Mouse (Mus musculus): ENCODE results near the gene Utp11. TPM values are rescaled to one million over a fixed set of nuclear protein-coding genes. Genes with fewer than 3 reads are reported as not detected.

Gene Utp11
- polyA plus RNA-seq (2016; fragmentation: Nextera tagmentation; extraction: Ambion mirVana), result 81.1 and 86.4 TPM in 2 replicates

GRCm38 (mm10) chr4:124693135-124693894 lies at the start of gene Utp11:
Gene Utp11 (minus strand): TSS chr4:124693600.
- Histone ChIP-seq H3K9me3 (no peaks in the 10 kb centered on the region), H3K4me2 (replicated peaks) (peak within 1 kb of the TSS; percentile 68), H3K4me1 (peaks cover 16% of the 10 kb centered on the region; the same call in 1 of the 2 replicates), H3K36me3 (peaks cover 7% of the 10 kb centered on the region; the same call in 1 of the 2 replicates), H3K27ac (peak within 1 kb of the TSS; percentile 55; the same call in 1 of the 2 replicates), H3K9ac (peak within 1 kb of the TSS; percentile 81), H3K27me3 (0 out of 2 replicates have a peak, but pooled peaks cover 4% of the 10 kb centered on the region), H3K4me3 (peak within 1 kb of the TSS; percentile 87)
- ATAC-seq (ENCODE audit: insufficient number of reproducible peaks, insufficient read depth, low FRiP score, low TSS enrichment), result peak; percentile 92
- WGBS, result under 1% methylated on average over 43 of the region's 43 CpGs

DNA sequence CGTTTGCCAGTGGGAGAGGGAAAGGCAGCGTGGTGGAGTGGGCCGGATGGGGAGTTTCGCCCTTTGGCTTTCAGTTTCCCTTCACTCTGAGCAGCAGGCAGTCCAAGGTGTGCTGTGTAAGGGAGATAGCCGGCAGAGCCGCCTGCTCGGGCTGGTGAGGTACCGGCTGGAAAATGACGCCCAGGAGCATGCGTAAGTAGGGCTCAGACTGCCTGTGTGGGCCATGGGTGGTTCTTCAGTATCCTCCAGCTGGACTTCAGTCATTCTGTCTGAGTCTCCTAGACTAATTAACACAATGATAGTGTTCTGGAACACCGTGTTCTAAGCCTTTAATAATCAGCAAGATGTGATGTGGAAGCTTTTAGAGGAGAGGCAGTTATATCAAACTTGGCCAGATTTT lies 49.4 kb upstream of the Utp11 start:
- Histone ChIP-seq H3K4me2 (replicated peaks) (no peak overlapping the region), H3K27ac (no peak overlapping the region), H3K4me3 (no peak overlapping the region), H3K9ac (no peak overlapping the region), H3K36me3 (no peaks in the 10 kb centered on the region), H3K9me3 (no peaks in the 10 kb centered on the region), H3K4me1 (0 out of 2 replicates have a peak, but pooled peaks cover 3% of the 10 kb centered on the region), H3K27me3 (no peaks in the 10 kb centered on the region)
- no peak for ATAC-seq (ENCODE audit: insufficient number of reproducible peaks, insufficient read depth, low FRiP score, low TSS enrichment)
- 86% methylated on average over 11 of the region's 11 CpGs for WGBS

- 0 out of 2 replicates have a peak within 1 kb of the TSS, but pooled peaks have one; percentile 12 for H3K27ac ChIP-seq
- ATAC-seq (ENCODE audit: insufficient number of reproducible peaks, insufficient read depth, low FRiP score, low TSS enrichment), result peak; percentile 85
- no peaks in the 10 kb centered on the region for H3K27me3 ChIP-seq
- 0 out of 2 replicates have a peak, but pooled peaks cover 3% of the 10 kb centered on the region for H3K4me1 ChIP-seq
- WGBS, result 17% methylated on average over 25 of the region's 25 CpGs
- no peaks in the 10 kb centered on the region for H3K36me3 ChIP-seq
- H3K4me2 ChIP-seq (replicated peaks), result peak within 1 kb of the TSS; percentile 69
- no peaks in the 10 kb centered on the region for H3K9me3 ChIP-seq
- H3K4me3 ChIP-seq, result peak within 1 kb of the TSS; percentile 60
- H3K9ac ChIP-seq, result peak within 1 kb of the TSS; percentile 64
Observed at GRCm38 (mm10) chr4:124741376-124742343, 48.3 kb upstream of the Utp11 start, which contains the start of gene Inpp5b. Gene Inpp5b (plus strand): TSS chr4:124741850.

GRCm38 (mm10) chr4:124738783-124739182 lies 45.4 kb upstream of the Utp11 start:
- Histone ChIP-seq H3K9me3 (no peaks in the 10 kb centered on the region), H3K36me3 (0 out of 2 replicates have a peak, but pooled peaks cover under 1% of the 10 kb centered on the region), H3K9ac (no peak overlapping the region), H3K27me3 (no peaks in the 10 kb centered on the region), H3K4me1 (0 out of 2 replicates have a peak, but pooled peaks cover 3% of the 10 kb centered on the region), H3K4me2 (replicated peaks) (no peak overlapping the region), H3K4me3 (no peak overlapping the region), H3K27ac (no peak overlapping the region)
- no peak for ATAC-seq (ENCODE audit: insufficient number of reproducible peaks, insufficient read depth, low FRiP score, low TSS enrichment)
- WGBS, result 59% methylated on average over 1 of the region's 1 CpGs

DNA sequence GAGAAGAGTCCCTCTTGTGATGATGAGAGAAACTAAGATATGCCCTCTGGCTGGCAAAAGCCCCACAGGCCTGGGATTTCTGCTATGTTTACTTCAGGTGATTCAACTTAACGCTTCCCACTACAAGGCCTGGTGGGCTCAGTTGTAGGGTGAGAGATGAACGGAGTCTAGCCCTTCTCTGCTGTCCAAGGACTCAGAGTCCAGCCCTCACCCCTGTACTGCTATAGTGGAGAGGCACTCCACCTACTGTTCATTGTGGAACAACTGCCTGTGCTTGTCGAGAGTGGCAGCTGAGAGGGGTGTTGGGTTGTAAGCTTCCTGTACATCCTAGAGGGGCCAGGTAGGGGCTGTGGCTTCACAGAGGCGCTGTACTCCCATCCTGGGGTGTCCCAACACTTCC lies 44.6 kb upstream of the Utp11 start:
- no peak overlapping the region for H3K27ac ChIP-seq
- H3K27me3 ChIP-seq, result no peaks in the 10 kb centered on the region
- H3K9me3 ChIP-seq, result no peaks in the 10 kb centered on the region
- H3K9ac ChIP-seq, result no peak overlapping the region
- H3K4me1 ChIP-seq, result 0 out of 2 replicates have a peak, but pooled peaks cover 3% of the 10 kb centered on the region
- ATAC-seq (ENCODE audit: insufficient number of reproducible peaks, insufficient read depth, low FRiP score, low TSS enrichment), result no peak
- peaks cover 8% of the 10 kb centered on the region for H3K36me3 ChIP-seq
- WGBS, result 63% methylated on average over 4 of the region's 4 CpGs
- no peak overlapping the region for H3K4me2 ChIP-seq (replicated peaks)
- no peak overlapping the region for H3K4me3 ChIP-seq

DNA sequence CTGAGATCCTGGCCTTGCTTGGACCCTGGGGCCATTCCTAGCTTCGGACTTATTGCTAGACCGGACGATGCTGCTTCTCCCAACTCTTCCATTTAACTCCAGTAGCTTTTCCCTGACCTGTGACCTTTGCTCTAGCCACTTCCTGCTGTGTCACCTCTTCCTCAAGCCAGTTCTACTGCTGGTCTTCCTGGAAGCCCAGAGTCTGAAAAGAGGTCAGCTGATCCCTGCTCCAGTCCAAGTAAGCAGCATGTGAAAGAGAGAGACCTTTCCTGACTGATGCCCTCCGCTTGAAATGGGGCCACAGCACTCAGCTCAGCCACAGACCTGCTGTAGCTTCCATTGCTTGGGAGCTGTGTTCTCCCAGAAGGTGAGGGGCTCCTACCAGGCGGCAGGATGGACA lies 44.1 kb upstream of the Utp11 start:
- Histone ChIP-seq H3K4me1 (0 out of 2 replicates have a peak, but pooled peaks cover 3% of the 10 kb centered on the region), H3K27me3 (no peaks in the 10 kb centered on the region), H3K4me2 (replicated peaks) (no peak overlapping the region), H3K9ac (no peak overlapping the region), H3K9me3 (no peaks in the 10 kb centered on the region), H3K4me3 (no peak overlapping the region), H3K36me3 (peaks cover 14% of the 10 kb centered on the region), H3K27ac (no peak overlapping the region)
- 66% methylated on average over 5 of the region's 5 CpGs for WGBS
- ATAC-seq (ENCODE audit: insufficient number of reproducible peaks, insufficient read depth, low FRiP score, low TSS enrichment), result no peak

DNA sequence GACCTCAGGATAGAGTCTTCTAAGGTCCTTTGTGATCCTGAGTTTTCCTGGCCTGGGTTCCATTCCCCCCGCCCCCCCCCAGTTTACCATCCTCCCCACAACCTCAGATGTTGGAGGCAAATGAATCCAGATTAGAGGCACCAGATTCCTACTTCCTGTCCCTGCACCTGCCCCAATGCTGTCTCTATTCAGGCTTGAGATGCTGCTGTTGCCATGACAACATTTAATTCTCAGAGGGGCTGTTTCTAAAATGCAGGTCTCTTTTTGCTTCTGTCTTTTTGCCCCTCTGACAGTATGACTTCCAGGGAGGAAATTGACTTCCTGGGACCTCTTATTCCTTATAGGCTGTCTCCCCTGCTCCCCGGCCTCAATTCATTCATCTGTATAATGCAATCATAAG lies 43.6 kb upstream of the Utp11 start:
- ATAC-seq (ENCODE audit: insufficient number of reproducible peaks, insufficient read depth, low FRiP score, low TSS enrichment), result no peak
- H3K36me3 ChIP-seq, result peaks cover 19% of the 10 kb centered on the region
- H3K4me1 ChIP-seq, result no peaks in the 10 kb centered on the region
- WGBS, result 88% methylated on average over 2 of the region's 2 CpGs
- no peak overlapping the region for H3K4me2 ChIP-seq (replicated peaks)
- H3K27ac ChIP-seq, result no peak overlapping the region
- H3K27me3 ChIP-seq, result no peaks in the 10 kb centered on the region
- no peak overlapping the region for H3K4me3 ChIP-seq
- no peaks in the 10 kb centered on the region for H3K9me3 ChIP-seq
- H3K9ac ChIP-seq, result no peak overlapping the region

DNA sequence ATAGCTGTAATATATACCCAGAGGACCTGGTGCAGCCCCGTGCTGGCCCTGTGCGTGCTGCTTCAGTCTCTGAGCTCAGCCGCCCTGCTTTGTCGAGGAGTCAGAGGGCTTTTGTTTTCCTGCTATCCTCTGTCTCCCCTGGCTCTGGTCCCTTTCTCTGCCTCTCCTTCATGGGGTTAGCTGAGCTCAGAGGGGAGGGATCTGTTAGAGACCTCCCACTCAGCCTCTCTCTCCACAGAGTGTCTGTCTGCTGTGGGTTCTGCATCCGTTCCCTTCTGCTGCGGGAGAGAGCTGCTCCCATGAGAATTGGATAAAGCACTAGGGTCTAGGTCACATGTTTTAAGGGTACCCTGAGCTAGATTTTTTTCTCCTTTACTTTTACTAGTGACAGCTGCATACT lies 32.7 kb upstream of the Utp11 start:
- 79% methylated on average over 6 of the region's 6 CpGs for WGBS
- ATAC-seq (ENCODE audit: insufficient number of reproducible peaks, insufficient read depth, low FRiP score, low TSS enrichment), result no peak
- Histone ChIP-seq H3K4me1 (no peaks in the 10 kb centered on the region), H3K36me3 (peaks cover 94% of the 10 kb centered on the region), H3K9me3 (no peaks in the 10 kb centered on the region), H3K4me3 (no peak overlapping the region), H3K4me2 (replicated peaks) (no peak overlapping the region), H3K27ac (no peak overlapping the region), H3K9ac (no peak overlapping the region), H3K27me3 (no peaks in the 10 kb centered on the region)

DNA sequence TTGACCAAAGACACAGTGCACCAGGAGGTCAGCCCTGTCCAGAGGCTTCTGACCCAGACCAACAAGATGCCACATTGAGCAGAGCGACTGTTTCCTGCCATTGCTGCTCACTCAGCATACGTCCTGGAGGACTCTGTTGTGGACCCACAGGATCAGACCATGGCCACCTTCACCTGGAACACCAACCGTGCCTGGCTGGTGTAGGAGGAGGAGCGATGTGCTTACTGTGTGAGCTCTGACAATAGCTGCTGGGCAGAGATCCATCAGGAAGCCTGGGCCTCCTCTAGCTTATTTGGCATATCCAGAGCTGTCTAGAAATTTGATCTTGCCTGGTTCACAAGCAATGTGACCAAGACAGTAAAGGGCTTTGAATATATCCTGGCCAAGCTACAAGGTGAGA lies 25.7 kb upstream of the Utp11 start:
- no peaks in the 10 kb centered on the region for H3K27me3 ChIP-seq
- H3K4me3 ChIP-seq, result no peak overlapping the region
- WGBS, result 94% methylated on average over 4 of the region's 4 CpGs
- peaks cover 75% of the 10 kb centered on the region for H3K36me3 ChIP-seq
- ATAC-seq (ENCODE audit: insufficient number of reproducible peaks, insufficient read depth, low FRiP score, low TSS enrichment), result no peak
- H3K4me1 ChIP-seq, result peaks cover 12% of the 10 kb centered on the region
- H3K27ac ChIP-seq, result no peak overlapping the region
- H3K9me3 ChIP-seq, result no peaks in the 10 kb centered on the region
- no peak overlapping the region for H3K9ac ChIP-seq
- no peak overlapping the region for H3K4me2 ChIP-seq (replicated peaks)

- no peaks in the 10 kb centered on the region for H3K27me3 ChIP-seq
- ATAC-seq (ENCODE audit: insufficient number of reproducible peaks, insufficient read depth, low FRiP score, low TSS enrichment), result peak; percentile 83
- peak within 1 kb of the TSS; percentile 92 for H3K4me2 ChIP-seq (replicated peaks)
- no peaks in the 10 kb centered on the region for H3K9me3 ChIP-seq
- peaks cover 38% of the 10 kb centered on the region for H3K36me3 ChIP-seq
- peak within 1 kb of the TSS; percentile 78 for H3K27ac ChIP-seq
- peaks cover 21% of the 10 kb centered on the region for H3K4me1 ChIP-seq
- H3K4me3 ChIP-seq, result peak within 1 kb of the TSS; percentile 95
- peak within 1 kb of the TSS; percentile 96 for H3K9ac ChIP-seq
- WGBS, result under 1% methylated on average over 57 of the region's 57 CpGs
Observed at GRCm38 (mm10) chr4:124714545-124715481, 21.4 kb upstream of the Utp11 start, which contains the start of gene Sf3a3. Gene Sf3a3 (plus strand): TSS chr4:124714776.

Data from embryonic facial prominence, embryonic 12.5 days (tissue).